Mouse (Mus musculus) MEL (cell line): ENCODE results near the gene Kcnh6.

ENCODE experiments used
- CHD2 ChIP-seq: IDR thresholded peaks from 2 replicates; pipeline ENCODE4 v1.6.1; 2011; ENCODE audit warnings: low read length, improper control_type of control experiment
- CTCF ChIP-seq, 3 experiments: IDR thresholded peaks in 2 of 3; conservative IDR thresholded peaks in 1 of 3; 2 replicates each; pipeline ENCODE4 v1.5.1; 2011 to 2012; ENCODE audit warnings: low read length in 3 of 3, low read depth in 2 of 3, mild to moderate bottlenecking in 2 of 3, improper control_type of control experiment in 1 of 3, inconsistent platforms in 1 of 3, mixed read lengths in 1 of 3, moderate library complexity in 1 of 3; ENCODE audit not compliant: control insufficient read depth in 1 of 3, insufficient read depth in 1 of 3, poor library complexity in 1 of 3, severe bottlenecking in 1 of 3
- GABPA ChIP-seq: IDR thresholded peaks from 2 replicates; pipeline ENCODE4 v1.6.1; 2012; ENCODE audit warnings: low read depth, mild to moderate bottlenecking, inconsistent platforms, low read length, improper control_type of control experiment, moderate library complexity
- GATA1 ChIP-seq: IDR thresholded peaks from 2 replicates; pipeline ENCODE4 v1.6.1; 2011; ENCODE audit warnings: low read depth, low read length, improper control_type of control experiment
- MAX ChIP-seq: IDR thresholded peaks from 2 replicates; pipeline ENCODE4 v1.6.1; 2011; ENCODE audit warnings: low read length, improper control_type of control experiment
- MEF2A ChIP-seq: IDR thresholded peaks from 2 replicates; pipeline ENCODE4 v1.6.1; 2014; ENCODE audit warnings: low read depth, mild to moderate bottlenecking, inconsistent platforms, low read length, improper control_type of control experiment; ENCODE audit not compliant: poor library complexity, insufficient replicate concordance, severe bottlenecking; ENCODE audit errors: extremely low read depth
- MXI1 ChIP-seq: IDR thresholded peaks from 2 replicates; pipeline ENCODE4 v1.6.1; 2011; ENCODE audit warnings: mild to moderate bottlenecking, low read depth, low read length, improper control_type of control experiment
- NRF1 ChIP-seq: IDR thresholded peaks from 2 replicates; pipeline ENCODE4 v1.6.1; 2014; ENCODE audit warnings: low read depth, mild to moderate bottlenecking, inconsistent platforms, low read length, improper control_type of control experiment, moderate library complexity; ENCODE audit not compliant: poor library complexity, insufficient read depth, severe bottlenecking
- POLR2A ChIP-seq, 2 experiments: IDR thresholded peaks; 2 replicates each; pipeline ENCODE4 v1.6.1; 2011 to 2012; ENCODE audit warnings: low read length in 2 of 2, mild to moderate bottlenecking in 2 of 2, control low read depth in 1 of 2, improper control_type of control experiment in 1 of 2, low read depth in 1 of 2, moderate library complexity in 1 of 2; ENCODE audit not compliant: control insufficient read depth in 1 of 2, insufficient read depth in 1 of 2, poor library complexity in 1 of 2

DNA sequence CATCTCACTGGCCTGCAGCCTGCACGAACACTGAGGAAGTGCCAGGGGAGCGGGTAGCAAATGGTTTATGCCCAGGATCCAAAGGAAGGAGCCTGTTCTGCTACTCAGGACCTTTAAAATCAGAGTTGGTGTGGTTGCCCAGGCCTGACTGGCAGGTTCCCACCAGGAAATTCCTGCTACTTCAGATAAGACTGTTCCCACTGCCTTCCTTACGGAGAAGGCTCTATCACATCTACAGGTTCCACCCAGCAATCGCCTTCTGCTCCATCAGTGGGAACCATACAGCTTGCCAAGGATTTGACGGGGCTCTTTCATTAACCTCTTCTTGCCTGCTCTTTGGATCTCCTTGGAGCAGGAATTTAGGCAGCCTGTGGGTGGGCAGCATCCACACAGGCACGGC lies 20.5 kb upstream of the Kcnh6 start:
- TF ChIP-seq POLR2A (IDR thresholded peaks at IDR 0.05; ENCODE audit: control insufficient read depth in 1 of 2, insufficient read depth in 1 of 2, low read depth in 1 of 2, low read length in 2 of 2, poor library complexity in 1 of 2): no peak
- no peak for TF ChIP-seq GATA1
- TF ChIP-seq NRF1: no peak
- TF ChIP-seq CHD2: no peak
- TF ChIP-seq CTCF (IDR thresholded peaks at IDR 0.05 in 2 of 3, conservative IDR thresholded peaks at IDR 0.05 in 1 of 3; ENCODE audit: control insufficient read depth in 1 of 3, insufficient read depth in 1 of 3, low read depth in 2 of 3, low read length in 3 of 3, poor library complexity in 1 of 3, severe bottlenecking in 1 of 3): no peak
- TF ChIP-seq MEF2A: no peak
- no peak for TF ChIP-seq MXI1
- no peak for TF ChIP-seq GABPA
- TF ChIP-seq MAX: no peak
